Mouse (Mus musculus) liver, embryonic 16.5 days (tissue): ENCODE measurements around the gene Ube2z. TPM values are rescaled to one million over a fixed set of nuclear protein-coding genes. Genes with fewer than 3 reads are reported as not detected.

ENCODE experiments used
- ATAC-seq: fragments of 200-750 bp; cut with Nextera tagmentation; 2 replicates; pipeline ENCODE4 v1.8.0; 2017; ENCODE audit warnings: low read depth, mild to moderate bottlenecking, moderate number of reproducible peaks, moderate library complexity
- H3K27ac ChIP-seq: fragments of 300-500 bp; sonication (generic); 2 replicates; pipeline ENCODE4 v1.5.1; 2014; ENCODE audit warnings: mild to moderate bottlenecking, low read length
- H3K27me3 ChIP-seq: fragments of 300-500 bp; sonication (generic); 2 replicates; pipeline ENCODE4 v1.6.1; 2014; ENCODE audit warnings: low read depth, low read length, mixed read lengths; ENCODE audit not compliant: control insufficient read depth, insufficient read depth
- H3K36me3 ChIP-seq: fragments of 300-500 bp; sonication (generic); 2 replicates; pipeline ENCODE4 v1.6.1; 2014; ENCODE audit warnings: mild to moderate bottlenecking; ENCODE audit not compliant: control insufficient read depth, insufficient read depth
- H3K4me1 ChIP-seq: fragments of 300-500 bp; sonication (generic); 2 replicates; pipeline ENCODE4 v1.6.1; 2014; ENCODE audit warnings: low read depth, low read length, mixed read lengths; ENCODE audit not compliant: control insufficient read depth
- H3K4me2 ChIP-seq: fragments of 300-500 bp; sonication (generic); 2 replicates; pipeline ENCODE4 v1.6.1; 2014; ENCODE audit warnings: low read depth, low read length, mixed read lengths
- H3K4me3 ChIP-seq: fragments of 300-500 bp; sonication (generic); 2 replicates; pipeline ENCODE4 v1.5.1; 2014; ENCODE audit warnings: low read depth, mild to moderate bottlenecking, low read length
- H3K9ac ChIP-seq: fragments of 300-500 bp; sonication (generic); 2 replicates; pipeline ENCODE4 v1.6.1; 2014; ENCODE audit warnings: low read depth, low read length
- H3K9me3 ChIP-seq: fragments of 300-500 bp; sonication (generic); replicated peaks from 2 replicates; pipeline ENCODE4 v1.6.1; 2016; ENCODE audit warnings: low read length; ENCODE audit not compliant: control insufficient read depth
- WGBS: fragments of 180-500 bp; shearing (Covaris S2); extraction: QIAGEN DNeasy Blood & Tissue Kit; methylation state at CpG from one replicate; pipeline ENCODE4 v1.1.7; 2014; ENCODE audit not compliant: insufficient replicate concordance; 5-methylcytosine and 5-hydroxymethylcytosine counted together
- polyA plus RNA-seq: library from polyadenylated mRNA; unstranded; fragments of >200 nt; fragmentation: Nextera tagmentation; extraction: Ambion mirVana; gene quantifications from 2 replicates; pipeline ENCODE4 v1.2.1, GENCODE M21; 2015

The Ube2z gene
- polyA plus RNA-seq, 1 experiment from 2014 or later = 13.2 TPM

GRCm38 (mm10) chr11:96028130-96028529 lies 37.1 kb downstream of the Ube2z start:
- H3K9ac ChIP-seq = no peak overlapping the region
- no peaks in the 10 kb centered on the region for H3K36me3 ChIP-seq
- 27% methylated on average over 5 of the region's 5 CpGs for WGBS
- H3K4me1 ChIP-seq = no peaks in the 10 kb centered on the region
- no peak overlapping the region for H3K4me3 ChIP-seq
- H3K27ac ChIP-seq = no peak overlapping the region
- H3K9me3 ChIP-seq = no peaks in the 10 kb centered on the region
- no peak overlapping the region for H3K4me2 ChIP-seq
- no peak for ATAC-seq
- no peaks in the 10 kb centered on the region for H3K27me3 ChIP-seq

GRCm38 (mm10) chr11:96020622-96021021 lies 44.6 kb downstream of the Ube2z start:
- no peak overlapping the region for H3K4me3 ChIP-seq
- H3K9me3 ChIP-seq = no peaks in the 10 kb centered on the region
- H3K4me1 ChIP-seq = no peaks in the 10 kb centered on the region
- no peak for ATAC-seq
- H3K4me2 ChIP-seq = no peak overlapping the region
- H3K27me3 ChIP-seq = no peaks in the 10 kb centered on the region
- no peaks in the 10 kb centered on the region for H3K36me3 ChIP-seq
- 53% methylated on average over 4 of the region's 4 CpGs for WGBS
- H3K9ac ChIP-seq = no peak overlapping the region
- no peak overlapping the region for H3K27ac ChIP-seq

- no peak for ATAC-seq
- Histone ChIP-seq H3K27me3 (peaks cover under 1% of the 10 kb centered on the region; the same call in 1 of the 2 replicates), H3K4me1 (no peaks in the 10 kb centered on the region), H3K4me3 (no peak overlapping the region), H3K4me2 (no peak overlapping the region), H3K27ac (no peak overlapping the region), H3K9me3 (no peaks in the 10 kb centered on the region), H3K36me3 (no peaks in the 10 kb centered on the region), H3K9ac (no peak overlapping the region)
- WGBS = 41% methylated on average over 9 of the region's 9 CpGs
Observed at GRCm38 (mm10) chr11:96017941-96018351, 47.2 kb downstream of the Ube2z start.

GRCm38 (mm10) chr11:96015421-96015820 lies 49.8 kb downstream of the Ube2z start:
- H3K9ac ChIP-seq = no peak overlapping the region
- H3K4me2 ChIP-seq = no peak overlapping the region
- H3K4me3 ChIP-seq = no peak overlapping the region
- H3K27ac ChIP-seq = no peak overlapping the region
- ATAC-seq = no peak
- WGBS = 38% methylated on average over 5 of the region's 5 CpGs
- H3K4me1 ChIP-seq = no peaks in the 10 kb centered on the region
- H3K27me3 ChIP-seq = peaks cover 4% of the 10 kb centered on the region
- no peaks in the 10 kb centered on the region for H3K9me3 ChIP-seq
- no peaks in the 10 kb centered on the region for H3K36me3 ChIP-seq

GRCm38 (mm10) chr11:96011982-96012381 lies 53.2 kb downstream of the Ube2z start:
- Histone ChIP-seq H3K9me3 (no peaks in the 10 kb centered on the region), H3K36me3 (no peaks in the 10 kb centered on the region), H3K4me3 (no peak overlapping the region), H3K4me2 (no peak overlapping the region), H3K4me1 (peaks cover 4% of the 10 kb centered on the region), H3K9ac (no peak overlapping the region), H3K27me3 (peaks cover 23% of the 10 kb centered on the region), H3K27ac (no peak overlapping the region)
- no peak for ATAC-seq
- whole genome bisulfite sequencing = 9% methylated on average over 5 of the region's 8 CpGs

GRCm38 (mm10) chr11:96008827-96009226 lies 56.4 kb downstream of the Ube2z start:
- H3K27me3 ChIP-seq = peaks cover 51% of the 10 kb centered on the region

GRCm38 (mm10) chr11:96007516-96008235 lies 57.5 kb downstream of the Ube2z start:
- peak overlapping the region; percentile 48; the same call in 1 of the 2 replicates for H3K9ac ChIP-seq
- H3K27me3 ChIP-seq = peaks cover 48% of the 10 kb centered on the region
- H3K4me2 ChIP-seq = peak overlapping the region; percentile 93
- H3K9me3 ChIP-seq = no peaks in the 10 kb centered on the region
- H3K4me3 ChIP-seq = peak overlapping the region; percentile 72
- H3K27ac ChIP-seq = no peak overlapping the region
- no peak for ATAC-seq
- H3K36me3 ChIP-seq = no peaks in the 10 kb centered on the region
- WGBS = under 1% methylated on average over 33 of the region's 33 CpGs
- peaks cover 23% of the 10 kb centered on the region for H3K4me1 ChIP-seq

More at GRCm38 (mm10) chr11:96008827-96009226, 56.4 kb downstream of the Ube2z start:
- ATAC-seq = no peak
- WGBS = 5% methylated on average over 1 of the region's 1 CpGs
- Histone ChIP-seq H3K36me3 (no peaks in the 10 kb centered on the region), H3K9me3 (no peaks in the 10 kb centered on the region), H3K4me2 (no peak overlapping the region), H3K27ac (no peak overlapping the region), H3K9ac (no peak overlapping the region), H3K4me3 (no peak overlapping the region), H3K4me1 (peaks cover 18% of the 10 kb centered on the region)

GRCm38 (mm10) chr11:96006852-96007515 lies 58.2 kb downstream of the Ube2z start:
- ATAC-seq = peak; percentile 30; the same call in 1 of the 2 replicates
- no peaks in the 10 kb centered on the region for H3K36me3 ChIP-seq
- H3K4me2 ChIP-seq = peak overlapping the region; percentile 93
- H3K4me3 ChIP-seq = peak overlapping the region; percentile 72
- under 1% methylated on average over 64 of the region's 67 CpGs for WGBS
- no peak overlapping the region for H3K27ac ChIP-seq
- H3K9ac ChIP-seq = peak overlapping the region; percentile 48; the same call in 1 of the 2 replicates
- peaks cover 24% of the 10 kb centered on the region for H3K4me1 ChIP-seq
- H3K27me3 ChIP-seq = peaks cover 48% of the 10 kb centered on the region
- no peaks in the 10 kb centered on the region for H3K9me3 ChIP-seq

- H3K4me3 ChIP-seq = peak overlapping the region; percentile 72
- H3K9ac ChIP-seq = peak overlapping the region; percentile 69; the same call in 1 of the 2 replicates
- no peaks in the 10 kb centered on the region for H3K36me3 ChIP-seq
- H3K9me3 ChIP-seq = no peaks in the 10 kb centered on the region
- no peak overlapping the region for H3K27ac ChIP-seq
- H3K4me1 ChIP-seq = peaks cover 26% of the 10 kb centered on the region
- ATAC-seq = 0 out of 2 replicates have a peak, but pooled peaks have one; percentile 11
- H3K27me3 ChIP-seq = peaks cover 48% of the 10 kb centered on the region
- under 1% methylated on average over 33 of the region's 33 CpGs for WGBS
- peak overlapping the region; percentile 93 for H3K4me2 ChIP-seq
Observed at GRCm38 (mm10) chr11:96006367-96006851, 58.8 kb downstream of the Ube2z start.
